Mouse (Mus musculus) intestine, embryonic 15.5 days (tissue): ENCODE data around the gene Irx6. TPM values are rescaled to one million over a fixed set of nuclear protein-coding genes. Genes with fewer than 3 reads are reported as not detected.

ENCODE experiments used
- ATAC-seq: fragments of 200-750 bp; cut with Nextera tagmentation; 2 replicates; pipeline ENCODE4 v1.8.0; 2017; ENCODE audit warnings: moderate TSS enrichment, moderate library complexity
- H3K27ac ChIP-seq: fragments of 300-500 bp; sonication (generic); 2 replicates; pipeline ENCODE4 v1.5.1; 2015; ENCODE audit warnings: mild to moderate bottlenecking, inconsistent platforms
- H3K27me3 ChIP-seq: fragments of 300-500 bp; sonication (generic); replicated peaks from 2 replicates; pipeline ENCODE4 v1.6.1; 2015; ENCODE audit warnings: inconsistent platforms
- H3K36me3 ChIP-seq: fragments of 300-500 bp; sonication (generic); 2 replicates; pipeline ENCODE4 v1.6.1; 2015; ENCODE audit warnings: inconsistent platforms
- H3K4me1 ChIP-seq: fragments of 300-500 bp; sonication (generic); replicated peaks from 2 replicates; pipeline ENCODE4 v1.6.1; 2015; ENCODE audit warnings: inconsistent platforms
- H3K4me2 ChIP-seq: fragments of 300-500 bp; sonication (generic); replicated peaks from 2 replicates; pipeline ENCODE4 v1.6.1; 2015; ENCODE audit warnings: mild to moderate bottlenecking, inconsistent platforms
- H3K4me3 ChIP-seq: fragments of 300-500 bp; sonication (generic); replicated peaks from 2 replicates; pipeline ENCODE4 v1.5.1; 2015; ENCODE audit warnings: inconsistent platforms
- H3K9ac ChIP-seq: fragments of 300-500 bp; sonication (generic); 2 replicates; pipeline ENCODE4 v1.6.1; 2015; ENCODE audit warnings: inconsistent platforms
- H3K9me3 ChIP-seq: fragments of 300-500 bp; sonication (generic); 2 replicates; pipeline ENCODE4 v1.6.1; 2016; ENCODE audit warnings: inconsistent platforms
- WGBS: fragments of 180-500 bp; shearing (Covaris S2); methylation state at CpG from one replicate; pipeline ENCODE4 v1.1.7; 2015; 5-methylcytosine and 5-hydroxymethylcytosine counted together
- polyA plus RNA-seq: library from polyadenylated mRNA; unstranded; fragments of >200 nt; fragmentation: Nextera tagmentation; extraction: Ambion mirVana; gene quantifications from 2 replicates; pipeline ENCODE4 v1.2.1, GENCODE M21; 2015

Gene Irx6
- polyA plus RNA-seq, 1 experiment from 2014 or later: not detected

- 12% methylated on average over 16 of the region's 16 CpGs for WGBS
- ATAC-seq: peak; percentile 68
These were observed 4.3 kb downstream of the Irx6 start for GRCm38 (mm10) chr8:92678407-92678806.

DNA sequence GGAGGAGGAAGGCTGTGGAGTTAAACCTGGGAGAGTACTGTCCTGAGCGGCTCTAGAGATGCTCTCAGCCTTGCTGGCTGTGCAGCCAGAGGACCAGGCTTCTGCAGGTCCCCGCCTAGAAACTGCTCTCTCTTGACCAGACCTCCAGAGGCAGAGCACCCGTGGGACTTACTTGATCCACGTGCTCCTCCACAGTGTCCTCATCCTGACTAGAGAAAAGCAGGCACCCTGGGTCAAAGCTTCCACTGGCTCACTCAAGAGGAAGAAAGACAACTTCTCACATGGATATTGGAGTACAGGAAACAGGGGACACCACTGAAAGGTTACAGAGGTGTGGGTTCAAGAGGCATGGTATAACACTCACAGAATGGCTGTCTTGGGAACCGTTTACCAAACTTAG lies 23.3 kb downstream of the Irx6 start:
- WGBS: 87% methylated on average over 5 of the region's 5 CpGs
- H3K4me3 ChIP-seq: no peak overlapping the region

More at GRCm38 (mm10) chr8:92678407-92678806, 4.3 kb downstream of the Irx6 start:
- H3K27ac ChIP-seq: no peak overlapping the region
- H3K27me3 ChIP-seq: peaks cover 75% of the 10 kb centered on the region
- no peaks in the 10 kb centered on the region for H3K9me3 ChIP-seq
- H3K36me3 ChIP-seq: no peaks in the 10 kb centered on the region
- H3K4me2 ChIP-seq: peak overlapping the region; percentile 49
- H3K4me1 ChIP-seq: peaks cover 25% of the 10 kb centered on the region
- H3K4me3 ChIP-seq: peak overlapping the region; percentile 12; the same call in 1 of the 2 replicates
- no peak overlapping the region for H3K9ac ChIP-seq

DNA sequence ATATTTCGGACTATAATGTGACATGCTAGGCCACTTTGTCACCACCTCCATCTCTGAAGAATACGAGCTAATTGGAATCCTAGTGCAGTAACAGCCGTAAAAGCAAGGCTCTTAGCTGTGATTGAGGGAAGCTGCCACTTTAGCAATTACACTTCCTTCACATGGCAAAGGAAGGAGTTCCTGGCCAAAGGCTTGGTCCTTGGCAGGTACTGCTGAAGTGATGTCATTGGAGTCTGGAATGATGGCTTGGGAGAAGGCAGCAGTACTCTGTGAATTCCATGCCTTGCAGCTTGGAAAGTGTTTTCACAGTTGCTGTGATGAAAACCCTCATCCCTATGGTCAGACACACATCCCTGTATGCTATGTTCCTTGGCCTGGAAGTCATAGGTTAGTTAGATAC lies 24.3 kb downstream of the Irx6 start:
- H3K4me2 ChIP-seq: no peak overlapping the region
- no peak overlapping the region for H3K9ac ChIP-seq
- H3K4me1 ChIP-seq: no peaks in the 10 kb centered on the region
- no peaks in the 10 kb centered on the region for H3K36me3 ChIP-seq
- no peaks in the 10 kb centered on the region for H3K27me3 ChIP-seq
- H3K9me3 ChIP-seq: no peaks in the 10 kb centered on the region
- WGBS: 72% methylated on average over 3 of the region's 3 CpGs
- H3K4me3 ChIP-seq: no peak overlapping the region
- ATAC-seq: no peak
- H3K27ac ChIP-seq: no peak overlapping the region

More for the DNA sequence above, 23.3 kb downstream of the Irx6 start:
- Histone ChIP-seq H3K9ac (no peak overlapping the region), H3K27me3 (no peaks in the 10 kb centered on the region), H3K27ac (no peak overlapping the region), H3K4me1 (no peaks in the 10 kb centered on the region), H3K36me3 (no peaks in the 10 kb centered on the region), H3K4me2 (no peak overlapping the region), H3K9me3 (no peaks in the 10 kb centered on the region)
- ATAC-seq: no peak

DNA sequence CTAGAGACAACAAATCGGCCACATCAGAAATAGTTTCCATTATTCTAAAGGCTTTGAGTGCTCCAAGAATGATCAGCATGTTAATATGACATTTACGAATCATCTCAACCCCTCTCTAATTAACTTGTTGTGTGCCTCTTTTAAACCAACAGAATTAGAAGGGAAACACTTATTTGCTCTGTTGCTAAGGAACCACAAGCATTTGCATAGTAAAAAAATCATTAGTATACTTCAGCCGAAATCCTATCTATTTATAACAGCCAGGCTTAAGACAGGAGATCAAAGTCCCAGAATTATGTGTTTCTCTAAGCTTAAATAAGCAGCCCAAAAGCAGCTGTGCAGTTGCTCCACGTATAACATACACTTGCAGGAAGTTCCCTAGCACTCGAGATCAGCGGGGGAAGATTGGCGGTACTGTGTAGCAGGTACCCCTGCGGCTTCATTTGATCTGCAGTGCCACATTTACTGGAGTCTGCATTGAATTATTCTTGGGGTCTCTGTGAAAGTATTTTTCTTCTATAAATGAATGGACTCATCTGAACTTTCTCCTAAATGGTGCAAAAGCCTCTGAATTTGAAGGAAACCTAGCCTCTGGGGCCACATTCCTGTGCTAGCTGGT lies 25.9 kb downstream of the Irx6 start:
- Histone ChIP-seq H3K27me3 (no peaks in the 10 kb centered on the region), H3K9me3 (no peaks in the 10 kb centered on the region), H3K36me3 (no peaks in the 10 kb centered on the region), H3K4me1 (no peaks in the 10 kb centered on the region), H3K4me3 (no peak overlapping the region), H3K9ac (no peak overlapping the region), H3K27ac (no peak overlapping the region), H3K4me2 (no peak overlapping the region)
- ATAC-seq: no peak
- WGBS: 46% methylated on average over 8 of the region's 8 CpGs

DNA sequence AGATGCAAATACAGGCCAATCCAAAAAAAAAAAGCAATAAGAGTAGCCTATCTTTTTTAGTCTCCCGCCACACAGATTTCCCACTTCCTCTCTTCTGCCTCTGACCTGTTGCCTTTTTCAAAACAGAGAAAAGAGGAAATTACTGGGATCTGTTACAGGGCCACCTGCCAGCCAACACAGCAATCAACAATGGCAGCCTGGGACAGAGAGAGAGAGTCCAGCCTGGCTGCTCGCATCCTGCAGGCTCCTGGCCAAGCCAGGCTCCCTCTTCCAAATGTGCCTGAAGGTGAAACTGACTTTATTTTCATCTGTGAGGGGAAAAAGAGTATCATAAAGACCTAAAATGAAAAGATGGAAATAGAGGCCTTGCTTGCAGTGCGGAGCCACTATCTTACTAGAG lies 29.3 kb downstream of the Irx6 start:
- no peak overlapping the region for H3K4me2 ChIP-seq
- H3K27me3 ChIP-seq: no peaks in the 10 kb centered on the region
- WGBS: 76% methylated on average over 3 of the region's 3 CpGs
- no peak for ATAC-seq
- H3K36me3 ChIP-seq: no peaks in the 10 kb centered on the region
- no peaks in the 10 kb centered on the region for H3K9me3 ChIP-seq
- H3K9ac ChIP-seq: no peak overlapping the region
- no peak overlapping the region for H3K4me3 ChIP-seq
- no peaks in the 10 kb centered on the region for H3K4me1 ChIP-seq
- no peak overlapping the region for H3K27ac ChIP-seq

- Histone ChIP-seq H3K4me1 (no peaks in the 10 kb centered on the region), H3K27ac (no peak overlapping the region), H3K36me3 (no peaks in the 10 kb centered on the region), H3K4me3 (no peak overlapping the region), H3K4me2 (no peak overlapping the region), H3K9ac (no peak overlapping the region), H3K9me3 (no peaks in the 10 kb centered on the region), H3K27me3 (no peaks in the 10 kb centered on the region)
- 36% methylated on average over 2 of the region's 2 CpGs for WGBS
- ATAC-seq: no peak
These were observed 32.2 kb downstream of the Irx6 start for GRCm38 (mm10) chr8:92706311-92706710.

DNA sequence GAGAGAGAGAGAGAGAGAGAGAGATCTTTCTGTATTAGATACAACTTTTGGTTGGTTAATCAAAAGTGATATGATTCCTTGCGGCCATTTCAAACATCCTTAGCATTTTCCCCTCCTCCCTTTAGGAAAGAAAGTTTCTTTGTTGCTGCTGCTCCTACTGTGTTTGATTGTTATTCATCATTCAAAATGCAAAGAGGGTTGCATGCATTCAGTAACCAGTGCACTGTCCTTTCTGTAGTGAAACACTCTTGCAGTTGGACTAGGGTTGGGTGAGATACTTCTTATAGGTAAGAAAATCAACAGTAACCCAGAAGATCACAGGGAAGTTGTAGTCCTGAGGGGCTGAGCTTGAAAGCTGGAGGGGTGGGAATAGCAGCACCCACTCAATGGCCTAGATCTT lies 39.2 kb downstream of the Irx6 start:
- no peaks in the 10 kb centered on the region for H3K9me3 ChIP-seq
- H3K4me3 ChIP-seq: no peak overlapping the region
- H3K4me1 ChIP-seq: no peaks in the 10 kb centered on the region
- H3K27me3 ChIP-seq: no peaks in the 10 kb centered on the region
- H3K9ac ChIP-seq: no peak overlapping the region
- ATAC-seq: no peak
- no peaks in the 10 kb centered on the region for H3K36me3 ChIP-seq
- no peak overlapping the region for H3K4me2 ChIP-seq
- 87% methylated on average over 1 of the region's 1 CpGs for WGBS
- H3K27ac ChIP-seq: no peak overlapping the region

- no peaks in the 10 kb centered on the region for H3K4me1 ChIP-seq
- no peak overlapping the region for H3K27ac ChIP-seq
- 71% methylated on average over 4 of the region's 4 CpGs for WGBS
- no peak overlapping the region for H3K4me2 ChIP-seq
- H3K9me3 ChIP-seq: no peaks in the 10 kb centered on the region
- no peak for ATAC-seq
- no peaks in the 10 kb centered on the region for H3K27me3 ChIP-seq
- no peaks in the 10 kb centered on the region for H3K36me3 ChIP-seq
- H3K4me3 ChIP-seq: no peak overlapping the region
- H3K9ac ChIP-seq: no peak overlapping the region
These were observed 43.3 kb downstream of the Irx6 start for GRCm38 (mm10) chr8:92717418-92717817.

GRCm38 (mm10) chr8:92718057-92718456 lies 44.0 kb downstream of the Irx6 start:
- WGBS: 84% methylated on average over 5 of the region's 5 CpGs
- H3K4me1 ChIP-seq: no peaks in the 10 kb centered on the region
- ATAC-seq: no peak
- H3K4me3 ChIP-seq: no peak overlapping the region
- H3K9ac ChIP-seq: no peak overlapping the region
- H3K36me3 ChIP-seq: no peaks in the 10 kb centered on the region
- H3K27me3 ChIP-seq: no peaks in the 10 kb centered on the region
- H3K4me2 ChIP-seq: no peak overlapping the region
- H3K9me3 ChIP-seq: no peaks in the 10 kb centered on the region
- no peak overlapping the region for H3K27ac ChIP-seq

DNA sequence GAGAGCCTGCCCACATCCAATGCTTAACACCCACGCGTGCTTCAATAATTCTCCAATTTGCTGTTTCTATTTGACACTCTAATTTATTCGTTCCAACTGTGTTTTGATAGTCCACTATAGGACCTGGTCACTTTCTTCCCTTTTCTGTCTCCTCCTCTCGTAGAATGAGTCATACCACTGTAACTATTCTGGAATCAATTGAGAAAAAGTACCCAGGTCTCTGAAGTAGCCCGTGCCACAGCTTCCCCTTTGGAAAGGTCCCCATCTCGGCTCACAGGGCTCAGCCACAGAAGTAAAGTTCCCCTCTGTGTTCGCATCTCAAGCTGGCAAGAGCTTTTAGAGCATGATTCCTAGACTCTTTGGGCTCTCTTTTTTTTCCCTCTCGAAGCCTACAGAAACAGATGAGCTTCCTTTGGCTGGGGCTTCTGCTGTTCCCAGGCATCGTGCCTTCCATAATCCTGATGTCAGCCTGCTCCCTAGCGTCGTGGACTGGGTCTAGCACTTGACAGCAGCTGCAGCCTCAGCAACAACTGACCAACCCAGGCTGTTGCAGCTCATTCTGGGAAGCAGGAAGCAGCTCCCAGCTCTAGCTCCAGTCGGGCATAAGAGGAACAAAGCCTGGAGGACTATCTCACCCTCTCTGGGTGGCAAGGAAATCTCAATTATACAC lies 47.3 kb downstream of the Irx6 start:
- 44% methylated on average over 12 of the region's 12 CpGs for WGBS
- H3K4me3 ChIP-seq: no peak overlapping the region
- H3K36me3 ChIP-seq: no peaks in the 10 kb centered on the region
- no peaks in the 10 kb centered on the region for H3K9me3 ChIP-seq
- H3K27me3 ChIP-seq: no peaks in the 10 kb centered on the region
- H3K4me2 ChIP-seq: no peak overlapping the region
- H3K9ac ChIP-seq: no peak overlapping the region
- H3K4me1 ChIP-seq: no peaks in the 10 kb centered on the region
- ATAC-seq: no peak
- no peak overlapping the region for H3K27ac ChIP-seq

DNA sequence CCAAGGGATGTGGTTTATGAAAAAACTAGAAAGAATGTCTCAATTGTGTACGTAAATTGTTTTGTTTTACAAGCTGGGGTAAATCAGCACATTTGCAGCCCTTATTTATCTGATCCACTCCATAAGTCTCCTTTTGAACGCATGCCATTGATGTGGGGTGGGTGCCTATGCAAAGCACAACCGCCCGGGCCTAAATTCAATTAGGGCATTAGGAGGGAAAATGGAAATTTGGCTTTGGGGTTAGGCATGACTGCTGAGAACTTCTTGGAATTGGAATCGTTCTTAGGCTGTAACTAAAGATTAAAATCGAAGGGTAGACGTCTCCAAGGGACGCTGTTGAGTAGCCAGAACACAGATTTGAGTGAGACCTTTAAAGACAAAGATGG lies 47.8 kb downstream of the Irx6 start:
- WGBS: 76% methylated on average over 8 of the region's 8 CpGs
- no peaks in the 10 kb centered on the region for H3K9me3 ChIP-seq
- no peaks in the 10 kb centered on the region for H3K27me3 ChIP-seq
- no peak overlapping the region for H3K4me2 ChIP-seq
- H3K36me3 ChIP-seq: no peaks in the 10 kb centered on the region
- ATAC-seq: no peak
- H3K4me1 ChIP-seq: no peaks in the 10 kb centered on the region
- H3K4me3 ChIP-seq: no peak overlapping the region
- H3K27ac ChIP-seq: no peak overlapping the region
- no peak overlapping the region for H3K9ac ChIP-seq

DNA sequence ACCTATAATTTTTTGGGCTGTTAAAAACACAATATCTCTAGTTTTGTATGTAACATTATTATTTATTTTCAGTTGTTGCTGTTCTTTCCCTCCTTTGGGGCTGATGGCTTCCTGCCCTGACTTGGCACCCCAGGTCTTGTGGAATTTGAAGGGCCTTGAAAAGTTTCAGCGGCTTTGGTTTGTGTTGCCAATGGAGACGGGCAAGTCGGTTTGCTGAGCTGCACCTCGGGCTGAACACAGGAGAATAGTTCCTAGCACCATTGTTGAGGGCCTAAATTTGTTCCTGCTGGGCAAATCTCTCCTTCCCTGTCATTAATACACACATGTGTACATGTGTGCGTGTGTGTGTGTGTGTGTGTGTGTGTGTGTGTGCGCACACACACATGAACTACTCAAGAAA lies 49.2 kb downstream of the Irx6 start:
- no peaks in the 10 kb centered on the region for H3K36me3 ChIP-seq
- no peak overlapping the region for H3K9ac ChIP-seq
- no peak overlapping the region for H3K4me3 ChIP-seq
- no peaks in the 10 kb centered on the region for H3K4me1 ChIP-seq
- H3K4me2 ChIP-seq: no peak overlapping the region
- H3K27me3 ChIP-seq: no peaks in the 10 kb centered on the region
- WGBS: 64% methylated on average over 6 of the region's 6 CpGs
- ATAC-seq: no peak
- no peak overlapping the region for H3K27ac ChIP-seq
- no peaks in the 10 kb centered on the region for H3K9me3 ChIP-seq

- no peak overlapping the region for H3K9ac ChIP-seq
- no peak overlapping the region for H3K4me3 ChIP-seq
- no peaks in the 10 kb centered on the region for H3K27me3 ChIP-seq
- H3K4me1 ChIP-seq: no peaks in the 10 kb centered on the region
- H3K4me2 ChIP-seq: no peak overlapping the region
- no peaks in the 10 kb centered on the region for H3K36me3 ChIP-seq
- 65% methylated on average over 7 of the region's 7 CpGs for WGBS
- no peaks in the 10 kb centered on the region for H3K9me3 ChIP-seq
- ATAC-seq: no peak
- H3K27ac ChIP-seq: no peak overlapping the region
These were observed 49.9 kb downstream of the Irx6 start for GRCm38 (mm10) chr8:92723947-92724346.
